9 mouse cellular contexts compared by ENCODE assay signal in the genomic region with DNA sequence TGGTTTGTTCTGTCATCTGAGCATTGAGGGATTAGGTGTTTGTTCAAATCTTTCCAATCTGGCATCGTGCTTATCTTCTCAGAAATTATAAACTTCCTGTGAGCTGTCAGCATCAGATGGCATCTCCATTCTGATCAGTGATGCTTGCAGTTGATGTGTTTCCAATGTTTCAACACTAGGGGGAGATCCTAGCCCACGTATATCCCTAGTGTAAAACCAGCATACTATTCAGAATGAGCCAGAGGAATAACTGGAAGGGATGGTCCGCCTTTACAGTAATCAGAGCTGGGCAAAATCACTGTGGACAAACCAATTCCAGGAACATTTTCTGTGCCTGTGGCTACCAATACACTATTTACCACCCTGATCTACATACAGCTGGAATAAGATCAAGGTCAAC. TPM values are rescaled to one million over a fixed set of nuclear protein-coding genes. Genes with fewer than 3 reads are reported as not detected.
A peak's percentile ranks its signal among the peaks of the same experiment; 100 is the strongest.
DNase-seq lines count a peak whose midpoint lies in the region; ATAC-seq and TF ChIP-seq lines count a peak whose summit lies in the region.
"Had no signal": no experiment of that assay in that cellular context is flagged by ENCODE, and none has a peak within 500 bp of the region (broad histone marks: within the 10 kb centered on the region; RNA-seq: fewer than 3 reads in every experiment).

No protein-coding gene starts in this region.

- no peak overlapping the region for H3K9ac ChIP-seq in hindbrain, embryonic 16.5 days (ENCODE audit: low read depth, low read length)

- WGBS in bone marrow, adult 2 months: 6% methylated on average over 3 of the region's 3 CpGs
- WGBS in hindbrain, embryonic 16.5 days: 12% methylated on average over 3 of the region's 3 CpGs
- 21% methylated on average over 3 of the region's 3 CpGs for WGBS in midbrain, embryonic 10.5 days

- TF ChIP-seq CTCF in bone marrow, adult 2 months (IDR thresholded peaks at IDR 0.05; ENCODE audit: control insufficient read depth, insufficient read depth, low read length): peak; percentile 36; the same call in 1 of the 2 replicates

- intact Hi-C loops in left cerebral cortex, postnatal 14 days (cut with DNase I): loop anchor here (2.0 to 10.0 kb wide), 5 partner anchors 100 to 1406 kb away; partner anchors contain the start of genes Vmn1r27 and Vopp1

- H3K4me1 ChIP-seq in bone marrow, adult 2 months (ENCODE audit: control insufficient read depth, insufficient read depth, low read length): no peaks in the 10 kb centered on the region
- no peaks in the 10 kb centered on the region for H3K4me1 ChIP-seq in hindbrain, embryonic 16.5 days (ENCODE audit: control insufficient read depth, insufficient read depth, low read depth, low read length)
- peaks cover 12% of the 10 kb centered on the region for H3K4me1 ChIP-seq in midbrain, embryonic 10.5 days

- TF ChIP-seq POLR2A in bone marrow, adult 2 months (IDR thresholded peaks at IDR 0.05; ENCODE audit: borderline replicate concordance, control insufficient read depth, low read depth, low read length): no peak

- no peaks in the 10 kb centered on the region for H3K27me3 ChIP-seq in hindbrain, embryonic 16.5 days (replicated peaks; ENCODE audit: control insufficient read depth, insufficient read depth, low read length)
- no peaks in the 10 kb centered on the region for H3K27me3 ChIP-seq in midbrain, embryonic 10.5 days (ENCODE audit: low read depth, poor library complexity, severe bottlenecking)

- peak; percentile 92 for ATAC-seq in erythroid progenitor cell, adult 5-6 weeks (replicated peaks; ENCODE audit: low FRiP score, poor library complexity, severe bottlenecking)
- ATAC-seq in hindbrain, embryonic 16.5 days: peak; percentile 96

- peak; percentile 22 to 48 for DNase-seq in spleen, postnatal 36 days (ENCODE audit: low spot score in 2 of 2)
- DNase-seq in spleen, adult 18-20 months: no peak
- peak; percentile 68 to 69 for DNase-seq in left cerebral cortex, postnatal 14 days (ENCODE audit: low spot score in 2 of 2)
- peak; percentile 22 for DNase-seq in midbrain, embryonic 10.5 days (ENCODE audit: low spot score)
- peak; percentile 54 for DNase-seq in thymus, postnatal 14 days

- H3K4me3 ChIP-seq in bone marrow, adult 2 months (replicated peaks; ENCODE audit: control insufficient read depth, low read depth, low read length): no peak overlapping the region
- no peak overlapping the region for H3K4me3 ChIP-seq in hindbrain, embryonic 16.5 days (ENCODE audit: low read length)
- no peak overlapping the region for H3K4me3 ChIP-seq in midbrain, embryonic 10.5 days
- H3K4me3 ChIP-seq: erythroblast, embryonic 14.5 days had no signal

- H3K27ac ChIP-seq in bone marrow, adult 2 months (ENCODE audit: control insufficient read depth, insufficient read depth, low read depth, low read length, poor library complexity): no peak overlapping the region
- H3K27ac ChIP-seq in hindbrain, embryonic 16.5 days (ENCODE audit: low read depth, low read length): no peak overlapping the region
- no peak overlapping the region for H3K27ac ChIP-seq in midbrain, embryonic 10.5 days (replicated peaks)

- no peaks in the 10 kb centered on the region for H3K36me3 ChIP-seq in hindbrain, embryonic 16.5 days (ENCODE audit: control insufficient read depth, insufficient read depth, low read length)
- no peaks in the 10 kb centered on the region for H3K36me3 ChIP-seq in midbrain, embryonic 10.5 days

- H3K4me2 ChIP-seq in hindbrain, embryonic 16.5 days (ENCODE audit: low read length): no peak overlapping the region

- H3K9me3 ChIP-seq in hindbrain, embryonic 16.5 days (ENCODE audit: control insufficient read depth, low read length): no peaks in the 10 kb centered on the region
- H3K9me3 ChIP-seq in midbrain, embryonic 10.5 days (replicated peaks): no peaks in the 10 kb centered on the region

RNA-seq across cellular contexts. Expression of gene Kbtbd2, which starts 11.0 kb away (rescaled TPM):
- polyA plus RNA-seq in bone marrow, adult 2 months (2011; ENCODE audit: insufficient read depth, insufficient read length, low replicate concordance, missing spikeins): 12.8 and 15.3 TPM in 2 replicates
- total RNA-seq in erythroid progenitor cell, adult 5-6 weeks (2015; ENCODE audit: low replicate concordance): 42.5 and 44.9 TPM in 2 replicates
- 45.8 and 67.0 TPM in 2 replicates for total RNA-seq in erythroid progenitor cell, adult 5-6 weeks (2017; ENCODE audit: low replicate concordance)
- 24.7 and 27.2 TPM in 2 replicates for polyA plus RNA-seq in hindbrain, embryonic 16.5 days (2015; fragmentation: Nextera tagmentation; extraction: Ambion mirVana)
- 10 to 100 TPM; 47.1 to 51.3 TPM for total RNA-seq in left cerebral cortex, postnatal 14 days (2021)
- polyA plus RNA-seq in midbrain, embryonic 10.5 days (2016; fragmentation: Nextera tagmentation; extraction: Ambion mirVana): 36.6 and 37.2 TPM in 2 replicates

RNA-seq across cellular contexts. Expression of gene Fkbp9, which starts 23.2 kb away (rescaled TPM):
- polyA plus RNA-seq in bone marrow, adult 2 months (2011; ENCODE audit: insufficient read depth, insufficient read length, low replicate concordance, missing spikeins): 5.5 and 15.3 TPM in 2 replicates
- total RNA-seq in erythroid progenitor cell, adult 5-6 weeks (2015; ENCODE audit: low replicate concordance): 2.9 TPM in 1 of 2 replicates, not detected in the other
- total RNA-seq in erythroid progenitor cell, adult 5-6 weeks (2017; ENCODE audit: low replicate concordance): 0.68 and 1.9 TPM in 2 replicates
- 41.8 and 48.3 TPM in 2 replicates for polyA plus RNA-seq in hindbrain, embryonic 16.5 days (2015; fragmentation: Nextera tagmentation; extraction: Ambion mirVana)
- total RNA-seq in left cerebral cortex, postnatal 14 days (2021): 10 to 100 TPM; 26.7 to 27.5 TPM
- 64.5 and 65.3 TPM in 2 replicates for polyA plus RNA-seq in midbrain, embryonic 10.5 days (2016; fragmentation: Nextera tagmentation; extraction: Ambion mirVana)

Comparison
In these comparisons a context has a peak if more than half of its experiments do, and no peak if none do; other contexts are left out.
1. DNase-seq: peak in spleen, postnatal 36 days (2 of 2), left cerebral cortex, postnatal 14 days (2 of 2), midbrain, embryonic 10.5 days (single experiment) and thymus, postnatal 14 days (single experiment); none in spleen, adult 18-20 months (0 of 2).